Mouse (Mus musculus): Measurements from ENCODE around the gene Bag6. TPM values are rescaled to one million over a fixed set of nuclear protein-coding genes. Genes with fewer than 3 reads are reported as not detected.
A peak's percentile ranks its signal among the peaks of the same experiment; 100 is the strongest.

The Bag6 gene
- total RNA-seq (2021): 100 to 1,000 TPM; 191 to 208 TPM
- long read RNA-seq, experiment 1, partial matches to known transcripts: 18 of 35 reads
- long read RNA-seq, experiment 1, other reads (novel, unspliced or antisense): 13 of 35 reads
- long read RNA-seq, experiment 2, partial matches to known transcripts: 25 of 57 reads
- long read RNA-seq, experiment 2, other reads (novel, unspliced or antisense): 26 of 57 reads

DNA sequence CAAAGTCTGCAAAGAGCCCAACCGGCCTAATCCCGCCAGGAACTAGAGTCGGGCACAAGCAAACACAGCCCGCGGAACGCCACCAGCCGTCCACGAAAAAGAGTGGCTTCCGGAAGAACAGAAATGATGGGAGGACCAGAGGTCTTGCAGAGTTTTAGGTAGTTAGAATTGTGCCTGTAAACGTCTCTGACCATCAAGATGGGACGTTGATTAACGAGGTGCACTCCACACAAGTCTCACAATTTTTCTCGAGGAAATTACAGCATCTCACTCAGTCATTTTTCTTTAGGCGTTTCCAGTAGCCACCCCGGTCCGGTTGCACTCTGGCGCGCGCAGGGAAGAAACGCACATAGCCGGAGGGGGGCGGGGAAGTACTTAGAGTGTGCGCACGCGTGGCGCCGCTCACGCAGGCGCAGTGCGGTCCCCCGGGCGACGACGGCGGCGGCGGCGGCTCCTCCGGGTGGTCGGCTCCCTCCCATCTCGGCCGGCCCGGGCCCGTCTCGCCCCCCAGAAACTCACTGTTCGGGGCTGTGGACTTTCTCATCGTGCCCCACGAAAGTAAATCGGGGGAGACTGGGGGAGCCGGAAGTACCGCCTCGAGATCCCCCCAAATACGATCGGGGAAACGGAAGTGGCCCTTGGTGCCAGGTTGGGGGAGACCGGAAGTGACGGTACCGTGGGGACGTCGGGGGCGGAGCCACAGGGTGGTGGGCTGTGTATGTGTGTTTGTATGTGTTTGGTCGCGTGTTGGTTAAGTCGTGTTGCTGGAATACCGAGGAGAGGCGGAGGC, at the start of gene Bag6:
Gene Bag6, plus strand, starts transcription at position 378 of the 790 bp plus-strand sequence.
- peak; percentile 90 to 95 for DNase-seq
- intact Hi-C loops (cut with DNase I): no loop called here

DNA sequence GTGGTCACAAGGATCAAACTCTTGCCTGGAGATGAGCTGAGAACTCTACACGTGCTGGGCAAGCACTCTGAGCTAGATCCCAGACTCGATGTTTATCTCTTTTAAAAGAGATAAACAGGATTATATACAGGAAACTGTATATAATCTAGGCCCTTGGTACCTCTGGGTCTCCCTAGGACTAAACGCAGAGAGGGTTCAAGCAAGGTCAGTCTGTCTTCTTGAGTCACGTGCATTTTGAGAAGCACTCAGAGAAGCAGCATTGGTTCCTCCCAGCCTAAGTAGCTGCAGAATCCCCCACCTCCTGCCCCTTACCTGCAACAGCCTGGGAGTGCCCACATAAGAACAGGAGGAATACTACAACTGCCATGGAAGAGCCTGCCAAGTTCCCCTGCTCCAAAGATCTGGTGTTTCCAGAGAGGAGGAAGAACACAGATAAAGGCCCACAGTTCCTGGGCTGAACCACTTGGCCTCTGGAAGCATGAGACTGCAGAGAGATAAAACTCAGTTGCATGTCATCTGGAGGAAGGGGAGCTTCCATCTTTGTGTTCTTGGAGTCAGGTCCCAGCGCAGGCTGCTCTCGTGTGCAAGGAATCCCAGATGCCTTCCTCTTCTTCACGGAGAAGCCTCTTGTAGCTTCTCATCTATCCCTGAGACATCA, 49.6 kb upstream of the Bag6 start, which contains the start of gene Ly6g6f:
Gene Ly6g6f, minus strand, starts transcription at position 403 of the 658 bp plus-strand sequence.
- intact Hi-C loops (cut with DNase I): loop anchor here (5.0 kb wide), 1 partner anchor 63 kb away; no protein-coding TSS in a partner anchor
- no peak for DNase-seq

DNA sequence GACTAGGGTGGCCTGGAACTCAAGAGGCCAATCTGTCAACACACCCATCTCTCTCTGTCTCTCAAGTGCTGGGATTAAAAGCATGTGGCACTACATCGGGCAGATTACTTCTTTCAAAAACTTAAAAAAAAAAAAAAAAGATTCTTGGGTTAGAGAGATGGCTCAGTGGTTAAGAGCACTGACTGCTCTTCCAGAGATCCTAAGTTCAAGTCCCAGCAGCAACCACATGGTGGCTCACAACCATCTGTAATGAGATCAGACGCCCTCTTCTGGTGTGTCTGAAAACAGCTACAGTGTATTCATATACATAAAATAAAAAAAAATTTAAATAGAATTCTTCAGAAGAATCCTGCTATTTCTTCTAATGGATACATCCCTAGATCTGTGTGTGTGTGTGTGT, 46.8 kb upstream of the Bag6 start:
- intact Hi-C loops (cut with DNase I): loop anchor here (5.0 kb wide), 1 partner anchor 66 kb away; no protein-coding TSS in a partner anchor
- no peak for DNase-seq

DNA sequence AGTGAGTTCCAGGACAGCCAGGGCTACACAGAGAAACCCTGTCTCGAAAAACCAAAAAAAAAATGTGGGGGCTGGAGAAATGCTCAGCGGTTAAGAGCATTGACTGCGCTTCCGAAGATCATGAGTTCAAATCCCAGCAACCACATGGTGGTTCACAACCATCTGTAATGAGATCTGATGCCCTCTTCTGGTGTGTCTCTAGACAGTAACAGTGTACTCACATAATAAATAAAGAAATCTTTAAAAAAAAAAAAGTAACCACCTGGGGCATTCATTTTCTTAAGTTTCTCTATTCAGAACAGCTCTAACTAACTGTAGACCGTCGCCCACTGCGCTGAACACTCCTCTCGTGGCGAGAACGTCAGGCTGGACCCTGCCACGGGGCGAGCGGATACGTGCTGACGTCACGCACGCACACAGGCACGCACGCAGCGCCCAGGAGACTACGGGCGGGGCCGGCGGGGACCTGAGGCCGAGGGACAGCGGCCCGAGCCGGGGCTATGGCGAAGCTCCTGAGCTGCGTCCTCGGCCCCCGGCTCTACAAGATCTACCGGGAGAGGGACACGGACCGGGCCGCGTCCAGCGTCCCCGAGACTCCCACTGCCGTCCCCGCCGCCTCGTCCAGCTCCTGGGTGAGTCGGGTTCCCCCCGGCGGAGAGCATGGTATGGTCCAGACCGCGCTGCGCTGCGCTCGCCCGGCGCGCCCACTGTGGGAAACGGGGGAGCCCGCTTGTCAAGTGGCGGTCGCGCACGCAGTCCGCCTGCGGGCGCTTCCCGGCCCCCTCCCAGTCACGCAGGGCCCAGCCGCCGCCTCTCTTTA, 45.9 kb upstream of the Bag6 start, which contains the start of gene Abhd16a:
Gene Abhd16a, plus strand, starts transcription at position 439 of the 820 bp plus-strand sequence.
- intact Hi-C loops (cut with DNase I): loop anchor here (5.0 kb wide), 1 partner anchor 67 kb away; no protein-coding TSS in a partner anchor
- DNase-seq: peak; percentile 91 to 94

DNA sequence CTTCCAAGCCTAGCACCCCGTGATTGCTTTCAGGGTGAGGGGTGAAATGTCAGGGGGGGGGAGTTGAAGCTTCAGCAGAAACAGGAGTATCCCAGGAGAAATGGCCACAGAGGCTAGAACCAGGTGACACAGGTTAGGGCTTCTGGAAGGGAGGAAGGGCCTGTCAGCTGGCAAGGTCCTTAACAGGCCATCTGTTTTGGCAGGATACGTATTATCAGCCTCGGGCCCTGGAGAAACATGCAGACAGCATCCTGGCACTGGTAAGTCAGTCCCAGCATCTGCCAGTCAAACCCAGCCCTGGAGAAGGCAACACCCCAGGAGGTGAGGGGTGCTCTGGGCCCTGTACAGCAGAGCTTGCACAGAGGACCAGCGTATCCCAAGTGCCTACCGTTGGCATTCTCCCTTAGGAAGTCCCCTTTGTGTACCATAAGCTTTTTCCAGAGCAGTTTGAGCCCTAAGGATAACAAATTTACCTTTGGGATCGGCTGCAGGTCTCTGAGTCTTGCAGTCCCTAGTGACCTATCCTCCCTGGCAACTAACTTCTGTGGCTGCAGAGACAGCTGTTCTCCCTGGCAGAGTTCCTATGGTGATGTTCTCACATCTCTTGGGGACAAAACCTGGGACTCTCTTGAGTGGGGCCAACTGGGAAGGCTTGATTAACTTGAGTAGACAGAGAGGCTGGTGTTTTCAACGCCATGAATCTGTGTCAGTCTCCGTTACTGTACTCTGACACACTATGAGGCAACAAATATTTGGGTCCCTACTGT, 44.6 kb upstream of the Bag6 start:
- intact Hi-C loops (cut with DNase I): no loop called here
- DNase-seq: peak; percentile 22 to 37

DNA sequence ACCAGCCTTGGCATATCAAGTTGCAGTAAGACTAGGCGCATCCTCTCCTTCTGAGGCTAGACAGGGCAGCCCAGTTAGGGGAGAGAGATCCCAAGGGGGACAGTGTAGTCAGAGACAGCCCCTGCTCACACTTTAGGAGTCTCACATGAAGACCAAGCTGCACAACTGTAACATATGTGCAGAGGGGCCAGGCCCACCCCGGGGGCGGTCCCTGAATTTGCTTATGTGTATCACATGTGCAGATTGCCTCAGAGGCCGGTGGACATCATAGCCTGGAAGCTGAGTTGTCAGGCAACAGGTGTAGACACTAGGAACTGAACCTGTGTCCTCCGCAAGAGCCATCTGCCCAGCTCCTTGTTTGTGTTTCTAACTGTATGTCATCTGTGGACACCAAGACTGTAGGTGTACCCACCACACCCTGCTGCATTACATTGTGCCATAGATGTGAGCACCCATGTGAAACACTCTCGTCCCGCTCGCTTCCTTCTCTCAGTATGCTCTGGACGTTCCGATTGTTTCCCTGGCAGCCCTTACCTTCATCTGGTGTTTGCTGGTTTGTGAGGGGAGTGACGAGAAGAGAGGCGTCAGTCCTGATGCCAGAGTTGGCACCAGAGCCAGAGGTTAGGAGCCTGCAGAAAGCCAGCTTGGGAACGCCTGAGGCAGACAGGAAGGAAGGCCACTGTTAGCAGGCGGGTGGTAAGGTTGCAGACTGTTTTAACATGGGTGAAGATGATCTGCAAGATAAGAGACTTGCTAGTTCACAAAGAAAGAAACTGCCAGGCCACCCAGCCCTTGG, 42.4 kb upstream of the Bag6 start:
- DNase-seq: peak in 1 of 2 experiments; percentile 12
- intact Hi-C loops (cut with DNase I): no loop called here

DNA sequence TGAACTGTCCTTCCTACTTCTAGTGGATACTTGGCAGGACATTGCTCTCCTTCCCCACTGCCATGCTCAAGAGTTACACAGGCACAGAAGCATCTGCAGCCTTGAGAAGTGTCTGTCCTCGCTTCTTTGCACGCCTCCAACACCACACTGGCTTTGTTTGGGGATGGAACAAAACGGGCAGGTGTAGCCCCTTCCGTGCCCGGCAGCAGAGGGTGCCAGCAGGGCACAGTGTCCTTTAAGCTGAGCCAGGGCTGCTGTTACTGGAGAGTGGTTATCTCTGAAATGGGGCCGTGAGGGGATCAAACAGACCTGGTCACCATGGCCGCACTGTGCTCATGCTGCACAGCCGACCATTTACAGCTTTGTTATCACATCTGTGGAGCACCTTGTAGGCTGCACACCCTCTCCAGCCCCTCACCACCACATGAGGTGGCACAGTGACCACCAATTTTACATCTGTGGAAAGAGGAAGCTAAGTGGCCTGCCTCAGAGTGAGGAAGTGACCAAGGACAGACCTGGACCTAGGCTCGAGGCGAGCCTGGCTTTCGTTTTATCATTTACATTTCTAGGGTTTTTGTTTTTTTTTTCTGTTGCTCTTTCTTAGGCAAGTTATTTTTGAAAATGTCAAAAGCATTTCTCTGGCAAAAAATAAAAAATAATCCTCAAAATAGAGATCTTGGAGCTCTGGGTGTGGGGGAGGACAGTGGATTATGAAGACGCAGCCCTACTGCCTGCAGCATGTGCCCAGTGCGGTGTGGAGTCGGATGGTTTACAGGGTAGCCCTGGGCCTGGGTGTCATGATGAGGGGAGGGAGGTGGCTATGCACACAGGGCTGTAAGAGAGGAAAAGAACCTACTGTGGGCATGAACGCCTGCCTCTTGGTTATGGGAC, 40.3 kb upstream of the Bag6 start:
- no peak for DNase-seq
- intact Hi-C loops (cut with DNase I): no loop called here

DNA sequence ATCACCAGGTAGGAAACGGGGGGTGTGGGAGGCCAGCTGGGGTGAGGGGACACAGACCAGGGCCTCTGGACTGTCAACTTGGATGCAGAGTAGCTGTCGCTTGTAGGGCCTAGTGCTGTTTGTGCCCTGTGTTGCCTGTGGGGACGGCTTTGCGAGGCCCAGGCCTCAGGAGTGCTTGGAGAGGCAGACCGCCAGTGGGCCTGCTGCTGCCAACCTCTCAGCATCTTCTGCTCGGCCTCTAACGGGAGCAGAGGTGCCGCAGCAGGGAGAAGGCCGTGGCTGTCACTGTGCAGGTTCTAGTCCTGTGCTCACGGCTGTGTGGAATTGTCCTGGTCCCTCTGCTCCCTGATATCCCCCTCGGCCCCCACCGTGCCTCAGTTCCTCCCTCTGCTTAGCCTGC, 38.4 kb upstream of the Bag6 start:
- no peak for DNase-seq
- intact Hi-C loops (cut with DNase I): no loop called here

DNA sequence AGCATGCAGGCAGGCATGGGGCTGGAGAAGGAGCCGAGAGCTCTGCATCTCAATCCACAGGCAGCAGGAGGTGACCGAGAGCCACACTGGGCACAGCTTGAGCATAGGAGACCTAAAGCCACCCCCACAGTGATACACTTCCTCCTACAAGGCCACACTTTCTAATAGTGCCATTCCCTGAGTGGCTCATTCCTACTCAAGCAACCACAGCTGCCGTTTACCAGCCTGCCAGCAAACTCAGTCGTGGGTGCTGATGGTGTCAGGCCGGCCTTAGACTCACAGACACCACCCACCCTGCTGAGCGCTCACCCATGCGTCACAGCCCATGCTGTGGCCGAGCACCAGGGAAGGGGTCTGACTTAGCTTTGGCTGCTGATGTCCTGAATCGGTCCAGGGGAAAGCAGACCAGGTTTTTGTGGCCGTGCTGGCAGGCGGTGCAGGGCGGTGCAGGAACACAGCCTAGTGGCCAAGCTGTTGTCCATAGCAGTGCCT, 37.8 kb upstream of the Bag6 start:
- intact Hi-C loops (cut with DNase I): no loop called here
- DNase-seq: no peak

DNA sequence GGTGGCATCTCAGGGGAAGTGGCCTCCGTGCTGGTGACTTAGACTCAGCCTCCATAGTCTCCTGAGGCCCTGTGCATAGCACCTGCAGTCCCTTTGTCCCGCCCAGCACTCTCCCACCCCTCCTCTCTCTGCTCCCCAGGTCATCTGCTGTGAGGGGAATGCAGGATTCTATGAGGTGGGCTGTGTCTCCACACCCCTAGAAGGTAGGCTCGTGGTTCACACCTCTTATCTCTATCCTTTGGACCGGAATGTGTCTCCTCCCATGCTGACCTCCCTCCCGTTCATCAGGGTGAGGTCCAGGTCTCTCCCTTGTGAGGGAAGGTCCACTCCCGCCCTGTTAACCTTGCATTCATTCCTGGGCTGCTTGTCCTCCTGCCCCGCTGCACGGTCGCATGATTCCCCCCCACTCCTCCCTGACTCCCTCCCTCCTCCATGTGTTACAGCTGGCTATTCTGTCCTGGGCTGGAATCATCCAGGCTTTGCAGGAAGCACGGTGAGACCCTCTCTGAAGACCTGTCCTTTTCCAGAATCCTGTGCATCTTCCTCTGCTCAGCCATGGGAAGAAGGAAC, 34.7 kb upstream of the Bag6 start:
- DNase-seq: no peak
- intact Hi-C loops (cut with DNase I): no loop called here

DNA sequence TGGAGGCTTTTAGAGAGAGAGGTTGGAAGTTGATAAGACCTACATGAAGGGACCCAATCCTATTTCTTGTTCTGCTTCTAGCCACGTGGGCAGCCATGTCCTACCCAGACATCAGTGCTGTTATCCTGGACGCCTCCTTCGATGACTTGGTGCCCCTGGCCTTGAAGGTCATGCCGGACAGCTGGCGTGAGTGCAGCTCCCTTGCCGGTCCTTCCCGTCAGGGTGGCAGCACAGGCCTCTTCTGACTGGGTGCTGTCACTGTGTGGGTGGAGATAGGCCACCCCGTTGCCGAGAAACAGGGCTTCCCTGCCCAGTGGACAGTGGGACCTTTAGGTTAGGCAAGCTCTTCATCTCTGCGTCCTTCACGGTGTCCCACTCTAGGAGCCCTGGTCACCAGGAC, 33.8 kb upstream of the Bag6 start:
- no peak for DNase-seq
- intact Hi-C loops (cut with DNase I): no loop called here

DNA sequence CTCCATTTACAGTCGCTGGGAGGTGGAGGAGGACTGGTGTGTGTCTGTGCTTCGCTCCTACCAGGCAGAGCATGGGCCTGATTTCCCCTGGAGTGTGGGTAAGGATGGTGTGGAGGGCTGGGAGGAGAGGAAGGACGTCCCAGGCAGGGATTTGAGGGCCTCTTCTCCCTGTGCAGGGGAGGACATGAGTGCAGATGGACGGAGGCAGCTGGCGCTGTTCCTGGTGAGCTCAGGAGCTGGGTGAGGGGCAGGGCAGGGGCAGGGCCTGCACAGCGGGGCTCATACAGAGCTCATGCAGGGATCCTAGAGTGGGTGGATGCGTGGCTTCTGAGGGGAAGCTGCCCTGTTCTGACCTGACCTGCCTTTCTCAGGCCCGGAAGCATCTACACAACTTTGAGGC, 32.7 kb upstream of the Bag6 start:
- DNase-seq: no peak
- intact Hi-C loops (cut with DNase I): no loop called here

DNA sequence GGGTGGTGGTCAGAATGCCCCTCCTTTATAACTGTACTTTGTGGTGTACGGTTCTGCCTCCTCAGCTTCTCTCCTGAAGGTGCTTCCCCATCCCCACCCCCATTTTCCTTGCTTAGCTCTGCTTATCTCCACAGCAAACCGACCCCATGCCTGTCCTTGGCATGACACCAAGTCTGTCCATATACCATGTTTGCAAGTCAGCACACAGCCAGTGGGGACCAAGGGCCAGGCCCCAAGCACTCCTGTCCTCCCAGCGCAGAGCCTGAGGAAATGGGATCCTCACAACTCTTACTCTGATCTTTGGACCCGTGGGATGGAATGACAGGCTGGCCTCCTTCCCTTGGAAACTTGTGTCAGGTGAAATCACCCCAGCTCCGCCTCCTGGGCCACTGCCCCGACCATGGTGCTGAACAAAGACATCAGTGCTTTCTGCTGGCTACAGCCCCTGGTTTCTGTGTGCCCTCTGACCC, 31.7 kb upstream of the Bag6 start:
- DNase-seq: no peak
- intact Hi-C loops (cut with DNase I): no loop called here

DNA sequence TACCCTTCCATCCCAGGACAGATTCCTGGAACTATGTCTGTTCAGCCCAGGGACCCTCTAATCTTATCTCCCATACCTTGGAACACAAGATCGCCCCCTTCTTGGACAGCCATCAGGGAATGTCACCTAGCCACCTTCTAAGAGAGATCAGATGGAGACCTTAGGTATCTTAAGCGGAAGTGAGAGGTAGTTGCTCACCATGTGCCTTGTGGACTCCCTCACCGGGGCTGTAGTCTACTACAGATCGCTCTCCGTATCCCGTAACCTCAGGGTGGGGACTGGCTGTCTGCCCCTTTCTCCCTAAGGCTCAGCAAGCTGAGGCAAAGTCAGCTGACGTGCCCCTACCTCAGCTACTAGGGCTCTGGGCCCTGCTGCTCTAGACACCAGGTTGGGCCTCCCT, 30.9 kb upstream of the Bag6 start:
- intact Hi-C loops (cut with DNase I): no loop called here
- DNase-seq: no peak

DNA sequence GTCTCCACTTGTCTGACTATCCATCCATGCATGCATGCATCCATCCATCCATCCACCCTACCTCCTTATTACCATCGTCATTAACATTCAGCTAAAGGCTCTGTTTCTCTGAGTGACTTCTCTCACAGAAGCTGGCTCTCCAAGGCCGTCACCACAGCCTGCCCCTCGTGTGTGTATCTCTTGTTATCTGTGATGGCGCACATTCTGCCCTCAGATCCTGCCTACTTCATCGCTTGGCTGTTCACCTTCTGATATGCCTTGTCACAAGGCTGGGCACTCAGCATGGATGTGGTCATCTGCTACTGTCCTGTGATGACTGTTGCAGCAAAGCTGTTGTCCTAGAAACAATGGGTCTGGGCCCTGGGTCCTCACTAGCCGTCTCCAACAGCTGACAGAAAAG, 30.2 kb upstream of the Bag6 start:
- intact Hi-C loops (cut with DNase I): loop anchor here (1.0 kb wide), 1 partner anchor 83 kb away; no protein-coding TSS in a partner anchor

DNA sequence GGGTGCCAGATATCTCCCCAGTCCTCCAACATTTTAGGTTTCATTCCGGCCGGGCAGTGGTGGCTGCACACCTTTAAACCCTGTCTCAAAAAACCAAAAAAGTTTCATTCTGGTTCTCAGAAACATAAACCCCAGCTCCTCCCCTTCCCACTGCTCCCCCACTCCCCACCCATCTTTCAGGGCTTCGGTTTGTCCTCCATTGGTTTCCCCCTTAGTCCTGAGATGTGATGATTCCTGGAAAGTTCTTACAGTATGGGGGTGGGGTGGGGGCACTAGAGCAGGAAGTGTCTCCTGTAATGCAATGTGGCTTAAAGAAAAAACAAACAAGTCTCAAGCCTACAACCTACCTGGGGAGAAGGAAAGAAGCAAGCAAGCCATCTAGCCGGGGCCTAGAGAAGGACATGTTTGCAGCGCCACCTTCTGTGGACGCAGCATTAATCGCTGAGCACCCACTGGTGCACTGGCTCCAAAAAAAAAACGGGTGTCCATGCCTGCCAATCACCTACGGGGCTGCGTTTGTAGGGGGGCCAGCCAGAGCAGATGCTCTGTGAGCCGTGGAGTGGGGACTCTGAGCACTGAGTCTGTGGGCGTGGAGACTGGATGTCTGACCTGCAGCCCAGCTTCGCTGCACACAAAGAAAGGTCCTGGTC, 29.1 kb upstream of the Bag6 start:
- intact Hi-C loops (cut with DNase I): loop anchor here (1.0 to 2.0 kb wide), 2 partner anchors 35 to 85 kb away; no protein-coding TSS in a partner anchor
- DNase-seq: no peak

More for the DNA sequence above, 30.2 kb upstream of the Bag6 start:
- DNase-seq: no peak
